Mouse (Mus musculus) CD4-positive, CD25-positive, alpha-beta regulatory T cell, adult 2 months (primary cell): ENCODE measurements at regions not wholly inside any gene's neighbourhood (a gene's known extent, or its start where the extent isn't known, plus 50 kb on each side); places are given as distances from the start of the nearest gene placed in this dataset.

Experiments used
- DNase-seq: peaks from one replicate; pipeline ENCODE4 v3.0.0-alpha.2; 2012; ENCODE audit warnings: low read depth, low spot score

DNA sequence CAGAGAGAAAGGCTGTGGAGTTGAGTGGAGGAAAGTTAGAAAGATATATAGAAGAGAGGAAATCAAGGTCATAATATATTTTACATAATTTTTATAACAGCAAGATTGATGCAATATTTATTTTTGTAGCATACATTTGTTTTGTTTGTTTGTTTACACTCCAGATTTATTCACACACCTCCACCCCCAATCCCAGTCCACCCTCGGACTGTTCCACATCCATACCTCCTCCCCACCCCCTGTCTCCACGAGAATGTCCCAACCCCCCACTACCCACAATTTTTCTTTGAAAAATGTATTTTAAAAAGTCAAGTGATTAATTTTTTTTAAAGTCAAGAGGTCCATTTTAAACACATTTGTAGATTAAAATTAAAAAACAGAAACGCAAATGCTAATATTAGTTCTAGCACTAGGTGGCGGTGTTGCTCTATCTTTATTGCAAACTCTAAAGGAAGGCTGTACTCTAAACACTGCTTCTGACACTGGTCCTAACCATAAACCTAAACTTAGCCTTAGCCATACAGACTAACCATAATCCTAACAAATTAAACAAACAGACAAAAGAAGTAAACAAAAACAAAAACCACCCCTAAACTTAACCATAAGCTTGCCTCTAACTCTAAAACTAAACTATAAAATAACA, 67.8 kb downstream of the Olfr1505 start:
- peak; percentile 50 for DNase-seq

DNA sequence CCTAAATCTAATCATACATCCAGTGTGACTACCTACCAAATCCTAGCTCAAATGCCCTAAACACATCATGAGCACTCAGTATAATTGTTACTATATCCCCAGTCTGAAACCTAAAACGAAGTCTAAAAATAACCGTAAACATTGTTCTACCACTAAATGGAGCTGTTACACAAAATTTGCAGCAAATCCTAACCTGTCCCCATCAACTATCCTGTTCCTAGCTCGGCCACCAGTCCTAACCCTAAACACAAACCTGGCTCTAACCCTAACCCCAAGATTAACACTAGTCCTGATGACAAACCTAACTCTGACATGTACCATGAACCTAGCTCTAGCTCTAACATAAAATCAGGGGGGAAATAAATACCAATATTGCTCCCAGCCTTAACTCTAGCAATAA, 69.5 kb downstream of the Olfr1505 start:
- DNase-seq, result no peak
